Mouse (Mus musculus) MEL (cell line): ENCODE results near the gene Gm20388.

ENCODE experiments used
- ETS1 ChIP-seq: IDR thresholded peaks from 2 replicates; pipeline ENCODE4 v1.6.1; 2012; ENCODE audit warnings: low read depth, mild to moderate bottlenecking, inconsistent platforms, low read length, improper control_type of control experiment, moderate library complexity
- NRF1 ChIP-seq: IDR thresholded peaks from 2 replicates; pipeline ENCODE4 v1.6.1; 2014; ENCODE audit warnings: low read depth, mild to moderate bottlenecking, inconsistent platforms, low read length, improper control_type of control experiment, moderate library complexity; ENCODE audit not compliant: poor library complexity, insufficient read depth, severe bottlenecking

DNA sequence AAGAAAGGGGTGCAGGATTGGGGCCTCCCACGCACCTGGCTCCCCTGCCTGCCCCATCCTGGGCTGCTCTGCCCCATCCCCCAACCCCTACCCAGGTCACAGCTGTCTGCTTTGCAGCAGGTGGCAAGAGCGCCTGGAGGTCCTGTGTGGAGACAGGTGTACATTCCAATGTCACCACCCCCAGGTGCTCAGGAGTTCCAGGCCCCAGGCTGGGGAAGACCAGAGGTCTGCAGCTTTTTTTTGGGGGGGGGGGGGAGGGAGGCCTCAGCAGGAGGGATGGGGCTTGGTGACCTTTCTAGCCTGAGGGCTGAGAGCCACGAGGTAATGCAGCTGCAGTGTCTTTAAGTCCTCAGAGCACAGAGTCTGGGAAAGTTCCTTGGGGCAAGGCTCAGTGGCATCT, 617.7 kb downstream of the Gm20388 start:
- TF ChIP-seq ETS1: no peak
- no peak for TF ChIP-seq NRF1
